Mouse (Mus musculus) midbrain, postnatal 0 days (tissue): ENCODE data around the gene Cmc2. TPM values are rescaled to one million over a fixed set of nuclear protein-coding genes. Genes with fewer than 3 reads are reported as not detected.
A peak's percentile ranks its signal among the peaks of the same experiment; 100 is the strongest.

Experiments used
- ATAC-seq: fragments of 200-750 bp; cut with Nextera tagmentation; 2 replicates; pipeline ENCODE4 v1.8.0; 2017; ENCODE audit warnings: moderate number of reproducible peaks, mild to moderate bottlenecking, moderate TSS enrichment, moderate library complexity; ENCODE audit not compliant: low FRiP score
- DNase-seq: peaks from one replicate; pipeline ENCODE4 v3.0.0-alpha.2; 2015; ENCODE audit warnings: low spot score
- H3K27ac ChIP-seq: fragments of 300-500 bp; sonication (generic); 2 replicates; pipeline ENCODE4 v1.5.1; 2014; ENCODE audit warnings: low read depth, mild to moderate bottlenecking, low read length, mixed read lengths
- H3K27me3 ChIP-seq: fragments of 300-500 bp; sonication (generic); 2 replicates; pipeline ENCODE4 v1.6.1; 2014; ENCODE audit warnings: low read length, control low read depth, mixed read lengths; ENCODE audit not compliant: insufficient read depth
- H3K36me3 ChIP-seq: fragments of 300-500 bp; sonication (generic); 2 replicates; pipeline ENCODE4 v1.6.1; 2014; ENCODE audit warnings: low read length, control low read depth, mixed read lengths; ENCODE audit not compliant: insufficient read depth
- H3K4me1 ChIP-seq: fragments of 300-500 bp; sonication (generic); 2 replicates; pipeline ENCODE4 v1.6.1; 2014; ENCODE audit warnings: mild to moderate bottlenecking, control low read depth, antibody characterized with exemption, low read length, mixed read lengths; ENCODE audit not compliant: insufficient read depth
- H3K4me2 ChIP-seq: fragments of 300-500 bp; sonication (generic); 2 replicates; pipeline ENCODE4 v1.6.1; 2014; ENCODE audit warnings: low read depth, mild to moderate bottlenecking, low read length, mixed read lengths; ENCODE audit not compliant: poor library complexity, severe bottlenecking
- H3K4me3 ChIP-seq: fragments of 300-500 bp; sonication (generic); 2 replicates; pipeline ENCODE4 v1.5.1; 2014; ENCODE audit warnings: low read depth, mild to moderate bottlenecking, low read length, moderate library complexity
- H3K9ac ChIP-seq: fragments of 300-500 bp; sonication (generic); replicated peaks from 2 replicates; pipeline ENCODE4 v1.6.1; 2014; ENCODE audit warnings: mild to moderate bottlenecking, low read length, moderate library complexity, mixed read lengths; ENCODE audit not compliant: poor library complexity, severe bottlenecking
- H3K9me3 ChIP-seq: fragments of 300-500 bp; sonication (generic); 2 replicates; pipeline ENCODE4 v1.6.1; 2016; ENCODE audit warnings: low read length, control low read depth
- CTCF ChIP-seq: IDR thresholded peaks from 2 replicates; pipeline ENCODE4 v1.5.1; 2016; ENCODE audit warnings: antibody characterized with exemption, mild to moderate bottlenecking
- WGBS: fragments of 180-500 bp; shearing (Covaris S2); extraction: QIAGEN DNeasy Blood & Tissue Kit; methylation state at CpG from one replicate; pipeline ENCODE4 v1.1.7; 2014; 5-methylcytosine and 5-hydroxymethylcytosine counted together
- polyA plus RNA-seq: library from polyadenylated mRNA; unstranded; fragments of >200 nt; fragmentation: Nextera tagmentation; extraction: Ambion mirVana; gene quantifications from 2 replicates; pipeline ENCODE4 v1.2.1, GENCODE M21; 2015
- total RNA-seq: library from RNA; depleted of rRNA; stranded (reverse); fragments of >200 nt; gene quantifications from 2 replicates; pipeline ENCODE4 v1.2.3, GENCODE M21; 2014

The Cmc2 gene
- total and polyA plus RNA-seq, 2 experiments from 2014 or later: 8.8 to 24.9 TPM

DNA sequence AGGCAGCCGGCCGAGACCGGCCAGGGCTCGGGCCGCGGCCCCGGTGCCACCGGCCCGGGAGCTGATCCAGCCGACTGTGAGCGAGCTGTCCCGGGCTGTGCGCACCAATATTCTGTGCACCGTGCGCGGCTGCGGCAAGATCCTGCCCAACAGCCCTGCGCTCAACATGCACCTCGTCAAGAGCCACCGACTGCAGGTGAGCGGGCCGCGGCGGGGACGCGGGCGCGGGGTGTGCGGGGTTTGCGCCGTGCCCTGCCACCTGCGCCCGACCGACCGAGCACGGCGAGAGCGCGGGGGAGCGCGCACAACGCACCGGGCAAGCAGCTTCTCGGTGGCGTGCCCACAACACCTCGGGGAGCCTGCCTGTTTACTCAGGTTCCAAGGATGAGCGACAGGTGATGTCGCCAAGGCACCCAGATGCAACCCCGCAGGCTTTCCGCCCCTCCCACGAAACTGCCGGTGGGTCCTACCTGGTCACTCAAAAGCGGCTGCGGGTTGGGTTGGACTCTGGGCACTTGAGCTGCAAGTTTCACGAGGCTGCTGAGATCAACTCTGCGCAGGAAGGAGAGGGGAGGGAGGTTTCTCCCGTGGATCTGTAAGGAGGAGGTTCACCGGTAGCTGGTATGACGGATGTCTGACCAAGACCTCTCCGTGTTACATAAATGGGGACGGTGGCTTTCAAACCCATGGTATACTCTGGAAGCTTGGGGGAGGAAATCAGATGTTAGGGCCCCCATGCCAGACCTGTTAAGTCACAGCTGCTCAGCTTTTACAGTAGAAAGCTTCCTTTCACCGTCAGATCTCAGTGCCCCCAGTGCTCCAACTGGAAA, 22.5 kb upstream of the Cmc2 start:
- H3K27me3 ChIP-seq: no peaks in the 10 kb centered on the region
- H3K4me1 ChIP-seq: no peaks in the 10 kb centered on the region; the same call in 1 of the 2 replicates
- 1% methylated on average over 51 of the region's 62 CpGs for WGBS
- H3K4me3 ChIP-seq: peak overlapping the region; percentile 73
- H3K9ac ChIP-seq: peak overlapping the region; percentile 78
- TF ChIP-seq CTCF: 0 out of 2 replicates have a peak, but pooled peaks have one; percentile 23
- H3K36me3 ChIP-seq: no peaks in the 10 kb centered on the region
- DNase-seq (peak; percentile 43), ATAC-seq (peak; percentile 69)
- H3K9me3 ChIP-seq: no peaks in the 10 kb centered on the region
- H3K27ac ChIP-seq: peak overlapping the region; percentile 62
- peak overlapping the region; percentile 51 for H3K4me2 ChIP-seq

DNA sequence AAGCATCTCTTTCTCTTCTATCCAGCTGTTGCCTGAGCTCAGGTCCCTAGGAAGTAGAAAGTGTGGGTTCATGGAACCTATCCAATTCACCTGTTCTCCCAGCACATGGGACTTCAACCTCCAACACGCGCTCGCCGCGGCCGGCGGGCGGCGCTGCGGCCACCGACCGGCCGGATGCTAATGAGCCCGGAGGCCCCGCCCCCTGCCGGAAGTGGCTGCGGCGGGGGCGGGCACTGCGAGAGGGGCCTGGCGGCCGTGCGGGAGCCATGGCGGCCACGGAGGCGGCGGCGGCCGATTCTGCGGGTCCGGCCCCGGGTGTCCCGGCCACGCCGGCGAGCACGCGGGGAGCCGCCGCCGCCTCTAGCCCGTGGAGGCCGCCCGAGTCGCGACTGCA, 21.9 kb upstream of the Cmc2 start, which contains the start of gene Atmin:
TSS of gene Atmin (plus strand) at position 233 of the 394 bp plus-strand sequence.
- Histone ChIP-seq H3K36me3 (no peaks in the 10 kb centered on the region), H3K27me3 (no peaks in the 10 kb centered on the region), H3K4me3 (peak within 1 kb of the TSS; percentile 73), H3K9ac (peak within 1 kb of the TSS; percentile 78), H3K27ac (peak within 1 kb of the TSS; percentile 62), H3K9me3 (no peaks in the 10 kb centered on the region), H3K4me1 (no peaks in the 10 kb centered on the region; the same call in 1 of the 2 replicates), H3K4me2 (peak within 1 kb of the TSS; percentile 51)
- under 1% methylated on average over 33 of the region's 46 CpGs for WGBS
- ATAC-seq: peak; percentile 88
- TF ChIP-seq CTCF: peak; percentile 73
- DNase-seq: peak; percentile 94

DNA sequence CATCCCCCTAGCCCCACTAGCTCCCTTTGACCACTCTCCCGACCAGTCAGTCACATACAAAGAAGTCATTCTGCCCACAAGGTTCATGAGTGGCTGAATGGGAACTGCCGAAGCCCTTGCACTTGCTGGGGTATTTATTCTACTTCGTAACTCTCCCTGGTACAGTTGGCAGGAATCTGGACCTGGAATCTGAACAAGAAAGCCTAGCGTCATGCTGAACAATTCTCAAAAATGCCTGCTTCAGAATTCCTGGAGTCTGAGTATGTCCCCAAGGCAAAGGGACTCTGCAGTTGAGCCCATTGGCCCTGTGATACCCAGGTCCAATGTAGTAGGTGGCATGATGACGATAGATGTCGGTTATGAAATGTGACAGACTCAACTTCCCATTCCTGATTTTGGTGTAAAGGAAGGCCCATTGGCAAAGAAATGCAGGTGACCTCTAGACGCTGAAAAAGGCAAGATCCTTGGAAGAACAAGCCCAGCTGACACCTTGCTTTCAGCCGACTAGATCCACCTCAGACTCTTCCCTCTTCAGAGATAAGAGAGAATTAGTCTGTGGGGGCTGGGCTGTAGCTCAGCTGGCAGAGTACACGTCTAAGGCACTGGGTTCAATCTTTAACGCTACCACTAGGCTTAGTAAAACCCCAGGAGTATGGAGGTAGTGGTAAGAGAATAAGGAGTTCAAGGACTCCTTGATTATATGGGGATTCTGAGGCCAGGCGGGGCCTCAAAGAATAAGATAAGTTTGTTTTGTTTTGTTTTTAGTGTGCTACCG, 21.2 kb upstream of the Cmc2 start:
- no peak for TF ChIP-seq CTCF
- no peaks in the 10 kb centered on the region for H3K27me3 ChIP-seq
- H3K4me1 ChIP-seq: no peaks in the 10 kb centered on the region; the same call in 1 of the 2 replicates
- DNase-seq: no peak
- no peak overlapping the region for H3K27ac ChIP-seq
- H3K36me3 ChIP-seq: no peaks in the 10 kb centered on the region
- WGBS: 72% methylated on average over 12 of the region's 12 CpGs
- 0 out of 2 replicates have a peak overlapping the region, but pooled peaks have one; percentile 51 for H3K4me2 ChIP-seq
- H3K9me3 ChIP-seq: no peaks in the 10 kb centered on the region
- no peak for ATAC-seq
- no peak overlapping the region for H3K9ac ChIP-seq
- no peak overlapping the region for H3K4me3 ChIP-seq

DNA sequence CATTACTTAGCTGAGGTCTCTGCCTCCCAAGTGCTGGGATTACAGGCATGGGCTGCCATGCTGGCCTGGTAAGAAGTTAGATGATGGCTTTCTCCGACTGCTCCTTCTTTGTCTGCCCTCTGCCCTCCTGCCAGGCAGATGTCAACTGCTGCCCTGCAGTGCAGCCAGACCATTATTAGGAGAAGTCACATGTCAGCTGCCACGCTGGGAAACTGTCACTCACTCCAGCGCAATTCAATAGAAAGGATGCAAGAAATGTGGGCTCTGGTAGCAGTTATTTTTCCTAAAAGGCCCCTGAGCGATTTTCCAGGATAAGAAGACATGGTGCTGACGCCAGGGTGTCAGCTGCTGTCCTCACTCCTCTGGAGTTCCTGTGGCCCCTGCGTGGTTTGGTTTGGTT, 14.3 kb upstream of the Cmc2 start:
- Histone ChIP-seq H3K27me3 (no peaks in the 10 kb centered on the region), H3K4me3 (no peak overlapping the region), H3K4me1 (no peaks in the 10 kb centered on the region), H3K27ac (no peak overlapping the region), H3K4me2 (no peak overlapping the region), H3K36me3 (peaks cover 9% of the 10 kb centered on the region; the same call in 1 of the 2 replicates), H3K9me3 (no peaks in the 10 kb centered on the region), H3K9ac (no peak overlapping the region)
- 23% methylated on average over 6 of the region's 6 CpGs for WGBS
- DNase-seq (no peak), ATAC-seq (no peak)
- TF ChIP-seq CTCF: no peak

DNA sequence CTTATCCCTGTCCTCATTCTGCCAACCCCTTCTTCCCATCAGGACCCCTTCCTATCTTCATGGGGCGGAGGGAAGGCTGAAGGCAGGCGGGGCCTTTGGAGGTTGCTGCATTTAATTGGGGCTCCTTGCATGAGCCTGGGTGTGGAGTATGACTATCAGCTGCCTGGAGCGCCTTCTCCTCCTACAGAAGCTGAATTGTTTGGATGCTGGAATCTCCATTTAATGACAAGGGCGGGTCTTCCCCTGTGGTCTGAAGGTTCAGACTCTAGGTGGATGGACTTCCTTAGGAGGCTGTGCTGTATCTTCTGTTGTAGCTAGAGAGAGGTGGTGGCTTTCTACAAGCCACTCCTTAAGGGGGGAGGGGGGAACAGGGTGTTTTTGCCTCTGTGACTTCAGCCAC, 13.7 kb upstream of the Cmc2 start:
- Histone ChIP-seq H3K27me3 (no peaks in the 10 kb centered on the region), H3K36me3 (peaks cover 9% of the 10 kb centered on the region; the same call in 1 of the 2 replicates), H3K4me1 (no peaks in the 10 kb centered on the region), H3K9me3 (no peaks in the 10 kb centered on the region), H3K27ac (no peak overlapping the region), H3K4me3 (no peak overlapping the region), H3K9ac (no peak overlapping the region), H3K4me2 (no peak overlapping the region)
- no peak for DNase-seq
- no peak for TF ChIP-seq CTCF
- ATAC-seq: no peak
- WGBS: 97% methylated on average over 4 of the region's 4 CpGs

DNA sequence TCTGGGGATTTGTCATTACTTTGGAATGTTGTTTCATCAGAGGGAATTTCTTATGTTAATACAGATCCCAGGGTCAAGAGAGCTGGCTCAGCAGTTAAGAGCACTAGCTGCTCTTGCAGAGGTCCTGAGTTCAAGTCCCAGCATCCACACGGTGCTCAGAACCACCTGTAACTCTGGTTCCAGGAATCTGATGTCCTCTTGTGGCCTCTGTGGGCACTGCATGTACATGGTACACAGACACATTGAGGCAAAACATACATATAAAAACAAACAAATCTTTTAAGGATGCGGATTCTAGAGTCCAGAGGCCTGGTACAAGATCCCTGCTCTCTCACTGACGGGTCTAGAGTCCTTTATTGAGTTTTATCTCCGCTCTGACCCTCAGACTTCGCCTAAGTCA, 7.3 kb upstream of the Cmc2 start:
- Histone ChIP-seq H3K4me1 (no peaks in the 10 kb centered on the region), H3K36me3 (no peaks in the 10 kb centered on the region), H3K4me3 (no peak overlapping the region), H3K9ac (no peak overlapping the region), H3K27ac (no peak overlapping the region), H3K27me3 (no peaks in the 10 kb centered on the region), H3K9me3 (no peaks in the 10 kb centered on the region), H3K4me2 (no peak overlapping the region)
- 94% methylated on average over 5 of the region's 5 CpGs for WGBS
- ATAC-seq (no peak), DNase-seq (no peak)
- peak; percentile 34 for TF ChIP-seq CTCF
